8 mouse cellular contexts compared by ENCODE assay signal in the genomic region with DNA sequence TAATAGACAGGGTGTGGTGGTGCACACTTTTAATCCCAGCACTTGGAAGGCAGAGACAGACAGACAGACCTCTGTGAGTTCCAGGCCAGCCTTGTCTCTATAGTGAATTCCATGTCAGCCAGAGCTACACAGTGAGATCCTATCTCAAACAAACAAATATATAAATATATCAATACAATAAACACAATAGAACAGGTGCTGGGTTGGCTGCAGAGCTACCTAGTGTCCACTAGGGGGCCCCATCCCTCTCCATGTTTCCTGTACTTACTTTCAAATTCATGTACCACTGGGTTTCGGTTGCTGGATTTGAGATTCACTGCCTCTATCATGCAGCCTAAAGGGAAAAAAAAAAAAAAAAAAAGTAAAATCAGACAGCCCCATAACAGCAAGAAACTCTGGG. TPM values are rescaled to one million over a fixed set of nuclear protein-coding genes. Genes with fewer than 3 reads are reported as not detected.
A peak's percentile ranks its signal among the peaks of the same experiment; 100 is the strongest.
DNase-seq lines count a peak whose midpoint lies in the region; ATAC-seq and TF ChIP-seq lines count a peak whose summit lies in the region.

No protein-coding gene starts in this region.

- no peaks in the 10 kb centered on the region for H3K27me3 ChIP-seq in hindbrain, postnatal 0 days (ENCODE audit: insufficient read depth, low read length)

- H3K9ac ChIP-seq in hindbrain, postnatal 0 days (replicated peaks; ENCODE audit: low read length) = no peak overlapping the region

- peak; percentile 39 for DNase-seq in gastrocnemius, adult 18-20 months (ENCODE audit: low spot score)
- no peak for DNase-seq in gastrocnemius, postnatal 14 days
- DNase-seq in urinary bladder, postnatal 25 days (ENCODE audit: low spot score) = peak; percentile 29
- DNase-seq in urinary bladder, adult 2 months (ENCODE audit: low spot score) = no peak
- DNase-seq in embryo, embryonic 11 days = peak; percentile 59
- peak; percentile 83 for DNase-seq in hindbrain, postnatal 0 days (ENCODE audit: low spot score)
- DNase-seq in telencephalon, adult 2 months (ENCODE audit: low read depth, low spot score) = peak; percentile 50

- H3K27ac ChIP-seq in hindbrain, postnatal 0 days = no peak overlapping the region

- H3K4me3 ChIP-seq in hindbrain, postnatal 0 days (ENCODE audit: low read length) = no peak overlapping the region

- intact Hi-C loops in gastrocnemius, postnatal 14 days (cut with DNase I; ENCODE audit: low total_unique reads) = loop anchor here (5.0 to 10.0 kb wide), 2 partner anchors 66 to 219 kb away; no protein-coding TSS in a partner anchor

- peak; percentile 89 for TF ChIP-seq CTCF in hindbrain, postnatal 0 days (IDR thresholded peaks at IDR 0.05; ENCODE audit: low read depth)

- H3K4me1 ChIP-seq in hindbrain, postnatal 0 days (ENCODE audit: insufficient read depth, low read length) = 0 out of 2 replicates have a peak, but pooled peaks cover 3% of the 10 kb centered on the region

- H3K4me2 ChIP-seq in hindbrain, postnatal 0 days (ENCODE audit: low read depth, low read length) = no peak overlapping the region

- peak; percentile 50; the same call in 1 of the 2 replicates for ATAC-seq in hindbrain, postnatal 0 days
- peak; percentile 63 for ATAC-seq in megakaryocyte, adult 5-6 weeks (ENCODE audit: poor library complexity, severe bottlenecking)

- no peaks in the 10 kb centered on the region for H3K9me3 ChIP-seq in hindbrain, postnatal 0 days (ENCODE audit: low read length)

- H3K36me3 ChIP-seq in hindbrain, postnatal 0 days (ENCODE audit: insufficient read depth, low read length) = peaks cover 16% of the 10 kb centered on the region; the same call in 1 of the 2 replicates

- 21% methylated on average over 1 of the region's 1 CpGs for WGBS in hindbrain, postnatal 0 days

RNA-seq across cellular contexts. Expression of a gene that starts 49.1 kb away (rescaled TPM):
- 1 to 10 TPM; 5.0 to 9.2 TPM for total RNA-seq in gastrocnemius, adult 18-20 months (2021)
- total RNA-seq in gastrocnemius, postnatal 14 days (2021) = 10 to 100 TPM; 19.2 to 21.2 TPM
- polyA plus RNA-seq in urinary bladder, adult 2 months (2012; rRNA removed) = 60.4 and 62.0 TPM in 2 replicates
- total RNA-seq in hindbrain, postnatal 0 days (2014; rRNA removed) = 33.8 and 37.6 TPM in 2 replicates
- 28.9 and 32.6 TPM in 2 replicates for polyA plus RNA-seq in hindbrain, postnatal 0 days (2015; fragmentation: Nextera tagmentation; extraction: Ambion mirVana)
- total RNA-seq in megakaryocyte, adult 5-6 weeks (2015) = not detected in 2 replicates
- total RNA-seq in megakaryocyte, adult 5-6 weeks (2017) = not detected in 2 replicates

Comparison
In these comparisons a context has a peak if more than half of its experiments do, and no peak if none do; other contexts are left out.
1. DNase-seq: peak in gastrocnemius, adult 18-20 months (single experiment), urinary bladder, postnatal 25 days (single experiment), embryo, embryonic 11 days (single experiment), hindbrain, postnatal 0 days (single experiment) and telencephalon, adult 2 months (single experiment); none in gastrocnemius, postnatal 14 days (single experiment) and urinary bladder, adult 2 months (single experiment).
2. RNA of a gene that starts 49.1 kb away (total RNA-seq): 33.8 to 37.6 TPM in hindbrain, postnatal 0 days, 19.2 to 21.2 TPM in gastrocnemius, postnatal 14 days and 5.0 to 9.2 TPM in gastrocnemius, adult 18-20 months; not detected in megakaryocyte, adult 5-6 weeks; every median in the first group is over 4 times any median in the second.